Mouse (Mus musculus): ENCODE measurements around the gene Cd300ld4. TPM values are rescaled to one million over a fixed set of nuclear protein-coding genes. Genes with fewer than 3 reads are reported as not detected.
A peak's percentile ranks its signal among the peaks of the same experiment; 100 is the strongest.
"Not testable (repeated sequence)": the region's sequence is repeated elsewhere in the genome, so short reads cannot be mapped to it uniquely, and the experiment has no call there.

The Cd300ld4 gene
- polyA plus RNA-seq, 1 experiment = 0.16 TPM

GRCm38 (mm10) chr11:115052206-115052605, 25.4 kb upstream of the Cd300ld4 start:
- peak; percentile 48 for DNase-seq (ENCODE audit: low read depth)
- TF ChIP-seq POLR2A (IDR thresholded peaks at IDR 0.05; ENCODE audit: borderline replicate concordance, extremely low read depth, insufficient read depth, insufficient read length, poor library complexity, severe bottlenecking) (no peak), CTCF (IDR thresholded peaks at IDR 0.05; ENCODE audit: borderline replicate concordance, extremely low read depth, insufficient read depth, insufficient read length) (no peak)

GRCm38 (mm10) chr11:115049282-115049895, 22.6 kb upstream of the Cd300ld4 start:
- DNase-seq (ENCODE audit: low read depth) = no peak
- TF ChIP-seq CTCF (IDR thresholded peaks at IDR 0.05; ENCODE audit: borderline replicate concordance, extremely low read depth, insufficient read depth, insufficient read length) = peak; percentile 40; the same call in 1 of the 2 replicates
- TF ChIP-seq POLR2A (IDR thresholded peaks at IDR 0.05; ENCODE audit: borderline replicate concordance, extremely low read depth, insufficient read depth, insufficient read length, poor library complexity, severe bottlenecking) = no peak

GRCm38 (mm10) chr11:115048259-115048658, 21.4 kb upstream of the Cd300ld4 start, which contains the start of gene Cd300ld3:
Gene Cd300ld3 (minus strand): TSS chr11:115048409.
- no peak for DNase-seq (ENCODE audit: low read depth)
- TF ChIP-seq POLR2A (IDR thresholded peaks at IDR 0.05; ENCODE audit: borderline replicate concordance, extremely low read depth, insufficient read depth, insufficient read length, poor library complexity, severe bottlenecking) = no peak
- TF ChIP-seq CTCF (IDR thresholded peaks at IDR 0.05; ENCODE audit: borderline replicate concordance, extremely low read depth, insufficient read depth, insufficient read length) = no peak

- DNase-seq (ENCODE audit: low read depth) = not testable (repeated sequence)
Measured at GRCm38 (mm10) chr11:115037669-115038068, 10.9 kb upstream of the Cd300ld4 start, which contains the start of gene Cd300ld5. Gene Cd300ld5 (minus strand): TSS chr11:115037769.

- DNase-seq (ENCODE audit: low read depth) = not testable (repeated sequence)
Measured at GRCm38 (mm10) chr11:115016093-115016492, 10.7 kb downstream of the Cd300ld4 start, which contains the start of gene Cd300ld2. Gene Cd300ld2 (minus strand): TSS chr11:115016193.

- no peak for DNase-seq (ENCODE audit: low read depth)
- no peak for TF ChIP-seq POLR2A (IDR thresholded peaks at IDR 0.05; ENCODE audit: borderline replicate concordance, extremely low read depth, insufficient read depth, insufficient read length, poor library complexity, severe bottlenecking)
Measured at GRCm38 (mm10) chr11:115004070-115004469, 22.7 kb downstream of the Cd300ld4 start.

GRCm38 (mm10) chr11:115001474-115002040, 25.3 kb downstream of the Cd300ld4 start, which contains the start of gene Cd300c2:
Gene Cd300c2 (minus strand): TSS chr11:115001880.
- TF ChIP-seq CTCF (IDR thresholded peaks at IDR 0.05; ENCODE audit: borderline replicate concordance, extremely low read depth, insufficient read depth, insufficient read length) = no peak

GRCm38 (mm10) chr11:114989793-114990192, 37.0 kb downstream of the Cd300ld4 start, which contains the start of gene Cd300ld:
Gene Cd300ld (minus strand): TSS chr11:114989922.
- DNase-seq (ENCODE audit: low read depth) = no peak
- TF ChIP-seq POLR2A (IDR thresholded peaks at IDR 0.05; ENCODE audit: borderline replicate concordance, extremely low read depth, insufficient read depth, insufficient read length, poor library complexity, severe bottlenecking) = no peak
- no peak for TF ChIP-seq CTCF (IDR thresholded peaks at IDR 0.05; ENCODE audit: borderline replicate concordance, extremely low read depth, insufficient read depth, insufficient read length)

More at GRCm38 (mm10) chr11:115001474-115002040, 25.3 kb downstream of the Cd300ld4 start, which contains the start of gene Cd300c2:
- no peak for DNase-seq (ENCODE audit: low read depth)

GRCm38 (mm10) chr11:114981866-114982265, 44.9 kb downstream of the Cd300ld4 start:
- TF ChIP-seq CTCF (IDR thresholded peaks at IDR 0.05; ENCODE audit: borderline replicate concordance, extremely low read depth, insufficient read depth, insufficient read length) (no peak), POLR2A (IDR thresholded peaks at IDR 0.05; ENCODE audit: borderline replicate concordance, extremely low read depth, insufficient read depth, insufficient read length, poor library complexity, severe bottlenecking) (no peak)
- DNase-seq (ENCODE audit: low read depth) = no peak

GRCm38 (mm10) chr11:114972726-114973125, 54.1 kb downstream of the Cd300ld4 start:
- DNase-seq (ENCODE audit: low read depth) = peak; percentile 1

More at GRCm38 (mm10) chr11:114972726-114973125, 54.1 kb downstream of the Cd300ld4 start:
- no peak for TF ChIP-seq POLR2A (IDR thresholded peaks at IDR 0.05; ENCODE audit: borderline replicate concordance, extremely low read depth, insufficient read depth, insufficient read length, poor library complexity, severe bottlenecking)
- no peak for TF ChIP-seq CTCF (IDR thresholded peaks at IDR 0.05; ENCODE audit: borderline replicate concordance, extremely low read depth, insufficient read depth, insufficient read length)

Other genes starting within 250 kb of the Cd300ld4 start
- 36.2 and 50.6 TPM in 2 replicates for gene Btbd17, start 231.1 kb downstream of the Cd300ld4 start, polyA plus RNA-seq (2012; rRNA removed)
- 0.07 and 0.08 TPM in 2 replicates for gene Gpr142, start 228.1 kb downstream of the Cd300ld4 start, polyA plus RNA-seq (2012; rRNA removed)
- 4.1 and 7.4 TPM in 2 replicates for gene Gprc5c, start 175.9 kb downstream of the Cd300ld4 start, polyA plus RNA-seq (2012; rRNA removed)
- 0.53 and 0.60 TPM in 2 replicates for gene Cd300a, start 137.0 kb downstream of the Cd300ld4 start, polyA plus RNA-seq (2012; rRNA removed)
- 0.04 and 0.07 TPM in 2 replicates for gene Cd300lb, start 92.6 kb downstream of the Cd300ld4 start, polyA plus RNA-seq (2012; rRNA removed)
- gene Cd300c, start 57.9 kb downstream of the Cd300ld4 start, polyA plus RNA-seq (2012; rRNA removed) = 0.15 TPM in 1 of 2 replicates, not detected in the other
- 0.06 and 0.11 TPM in 2 replicates for gene Cd300ld, start 37.1 kb downstream of the Cd300ld4 start, polyA plus RNA-seq (2012; rRNA removed)
- 1.0 and 1.5 TPM in 2 replicates for gene Cd300c2, start 25.1 kb downstream of the Cd300ld4 start, polyA plus RNA-seq (2012; rRNA removed)
- gene Cd300ld2, start 10.8 kb downstream of the Cd300ld4 start, polyA plus RNA-seq (2012; rRNA removed) = not detected in 2 replicates
- gene Cd300ld5, start 10.8 kb upstream of the Cd300ld4 start, polyA plus RNA-seq (2012; rRNA removed) = 0.21 and 0.23 TPM in 2 replicates
- gene Cd300ld3, start 21.4 kb upstream of the Cd300ld4 start, polyA plus RNA-seq (2012; rRNA removed) = 0.10 TPM in 1 of 2 replicates, not detected in the other
- gene Cd300e, start 35.2 kb upstream of the Cd300ld4 start, polyA plus RNA-seq (2012; rRNA removed) = not detected in 2 replicates
- gene Rab37, start 64.4 kb upstream of the Cd300ld4 start, polyA plus RNA-seq (2012; rRNA removed) = 0.83 and 0.89 TPM in 2 replicates
- gene Cd300lf, start 107.0 kb upstream of the Cd300ld4 start, polyA plus RNA-seq (2012; rRNA removed) = 0.10 and 0.15 TPM in 2 replicates
- 31.6 and 40.5 TPM in 2 replicates for gene Slc9a3r1, start 136.3 kb upstream of the Cd300ld4 start, polyA plus RNA-seq (2012; rRNA removed)
- gene Tmem104, start 160.5 kb upstream of the Cd300ld4 start, polyA plus RNA-seq (2012; rRNA removed) = 7.1 and 10.7 TPM in 2 replicates
- 16.0 and 16.9 TPM in 2 replicates for gene Nat9, start 160.8 kb upstream of the Cd300ld4 start, polyA plus RNA-seq (2012; rRNA removed)
- gene Grin2c, start 240.2 kb upstream of the Cd300ld4 start, polyA plus RNA-seq (2012; rRNA removed) = 0.89 and 1.2 TPM in 2 replicates

Measured in brain, embryonic 14.5 days (tissue).